Mouse (Mus musculus) MEL (cell line): ENCODE measurements around the gene Csnk1g2. TPM values are rescaled to one million over a fixed set of nuclear protein-coding genes. Genes with fewer than 3 reads are reported as not detected.

Experiments used
- DNase-seq: peaks from one replicate; pipeline ENCODE4 v3.0.0; 2011; ENCODE audit warnings: low read depth, low spot score
- H3K27ac ChIP-seq: 2 replicates; pipeline ENCODE4 v1.5.1; 2012; ENCODE audit warnings: low read depth, mild to moderate bottlenecking, control low read depth, low read length, moderate library complexity; ENCODE audit not compliant: control insufficient read depth
- H3K27me3 ChIP-seq, 2 experiments: fragments of 150-350 bp in 1 of 2; sonication (generic) in 1 of 2; 2 replicates each; pipeline ENCODE4 v1.6.1; 2012; ENCODE audit warnings: low read length in 2 of 2, mild to moderate bottlenecking in 2 of 2, improper control_type of control experiment in 1 of 2, moderate library complexity in 1 of 2; ENCODE audit not compliant: insufficient read depth in 2 of 2, control insufficient read depth in 1 of 2
- H3K36me3 ChIP-seq, 2 experiments: 2 replicates each; pipeline ENCODE4 v1.6.1; 2012 to 2014; ENCODE audit warnings: low read length in 2 of 2, improper control_type of control experiment in 1 of 2, inconsistent platforms in 1 of 2, mild to moderate bottlenecking in 1 of 2; ENCODE audit not compliant: insufficient read depth in 2 of 2, control insufficient read depth in 1 of 2
- H3K4me1 ChIP-seq, 2 experiments: fragments of 150-350 bp in 1 of 2; sonication (generic) in 1 of 2; 2 replicates each; pipeline ENCODE4 v1.6.1; 2012; ENCODE audit warnings: low read length in 2 of 2, improper control_type of control experiment in 1 of 2, mild to moderate bottlenecking in 1 of 2; ENCODE audit not compliant: insufficient read depth in 2 of 2, control insufficient read depth in 1 of 2
- H3K4me3 ChIP-seq, 2 experiments: fragments of 150-350 bp in 1 of 2; sonication (generic) in 1 of 2; 2 replicates each; pipeline ENCODE4 v1.5.1; 2012; ENCODE audit warnings: low read depth in 2 of 2, low read length in 2 of 2, mild to moderate bottlenecking in 2 of 2, moderate library complexity in 2 of 2, control low read depth in 1 of 2, improper control_type of control experiment in 1 of 2; ENCODE audit not compliant: control insufficient read depth in 1 of 2, insufficient read depth in 1 of 2
- H3K79me2 ChIP-seq: 2 replicates; pipeline ENCODE4 v1.6.1; 2012; ENCODE audit warnings: mild to moderate bottlenecking, low read length, moderate library complexity; ENCODE audit not compliant: control insufficient read depth, poor library complexity, insufficient read depth
- H3K9ac ChIP-seq: 2 replicates; pipeline ENCODE4 v1.6.1; 2012; ENCODE audit warnings: low read depth, mild to moderate bottlenecking, control low read depth, low read length, moderate library complexity; ENCODE audit not compliant: control insufficient read depth, poor library complexity, severe bottlenecking
- H3K9me3 ChIP-seq: fragments of 150-350 bp; sonication (generic); replicated peaks from 2 replicates; pipeline ENCODE4 v1.6.1; 2012; ENCODE audit warnings: mild to moderate bottlenecking, low read length, improper control_type of control experiment, moderate library complexity; ENCODE audit not compliant: insufficient read depth
- BHLHE40 ChIP-seq: IDR thresholded peaks from 2 replicates; pipeline ENCODE4 v1.6.1; 2012; ENCODE audit warnings: low read depth, mild to moderate bottlenecking, inconsistent platforms, low read length, improper control_type of control experiment, borderline replicate concordance
- CHD1 ChIP-seq: IDR thresholded peaks from 2 replicates; pipeline ENCODE4 v1.6.1; 2012; ENCODE audit warnings: low read depth, mild to moderate bottlenecking, inconsistent platforms, low read length, improper control_type of control experiment
- CHD2 ChIP-seq: IDR thresholded peaks from 2 replicates; pipeline ENCODE4 v1.6.1; 2011; ENCODE audit warnings: low read length, improper control_type of control experiment
- CTCF ChIP-seq, 3 experiments: IDR thresholded peaks in 2 of 3; conservative IDR thresholded peaks in 1 of 3; 2 replicates each; pipeline ENCODE4 v1.5.1; 2011 to 2012; ENCODE audit warnings: low read length in 3 of 3, low read depth in 2 of 3, mild to moderate bottlenecking in 2 of 3, improper control_type of control experiment in 1 of 3, inconsistent platforms in 1 of 3, mixed read lengths in 1 of 3, moderate library complexity in 1 of 3; ENCODE audit not compliant: control insufficient read depth in 1 of 3, insufficient read depth in 1 of 3, poor library complexity in 1 of 3, severe bottlenecking in 1 of 3
- E2F4 ChIP-seq: IDR thresholded peaks from 2 replicates; pipeline ENCODE4 v1.6.1; 2011; ENCODE audit warnings: low read depth, low read length, improper control_type of control experiment, borderline replicate concordance
- EP300 ChIP-seq, 2 experiments: IDR thresholded peaks; 2 replicates each; pipeline ENCODE4 v1.6.1; 2011; ENCODE audit warnings: improper control_type of control experiment in 2 of 2, low read length in 2 of 2, low read depth in 1 of 2, mild to moderate bottlenecking in 1 of 2
- ETS1 ChIP-seq: IDR thresholded peaks from 2 replicates; pipeline ENCODE4 v1.6.1; 2012; ENCODE audit warnings: low read depth, mild to moderate bottlenecking, inconsistent platforms, low read length, improper control_type of control experiment, moderate library complexity
- GABPA ChIP-seq: IDR thresholded peaks from 2 replicates; pipeline ENCODE4 v1.6.1; 2012; ENCODE audit warnings: low read depth, mild to moderate bottlenecking, inconsistent platforms, low read length, improper control_type of control experiment, moderate library complexity
- GATA1 ChIP-seq: IDR thresholded peaks from 2 replicates; pipeline ENCODE4 v1.6.1; 2011; ENCODE audit warnings: low read depth, low read length, improper control_type of control experiment
- MAX ChIP-seq: IDR thresholded peaks from 2 replicates; pipeline ENCODE4 v1.6.1; 2011; ENCODE audit warnings: low read length, improper control_type of control experiment
- MYB ChIP-seq: IDR thresholded peaks from 2 replicates; pipeline ENCODE4 v1.6.1; 2011; ENCODE audit warnings: mild to moderate bottlenecking, low read depth, low read length, improper control_type of control experiment
- NELFE ChIP-seq: IDR thresholded peaks from 2 replicates; pipeline ENCODE4 v1.6.1; 2011; ENCODE audit warnings: low read depth, low read length, improper control_type of control experiment
- POLR2A ChIP-seq, 2 experiments: IDR thresholded peaks; 2 replicates each; pipeline ENCODE4 v1.6.1; 2011 to 2012; ENCODE audit warnings: low read length in 2 of 2, mild to moderate bottlenecking in 2 of 2, control low read depth in 1 of 2, improper control_type of control experiment in 1 of 2, low read depth in 1 of 2, moderate library complexity in 1 of 2; ENCODE audit not compliant: control insufficient read depth in 1 of 2, insufficient read depth in 1 of 2, poor library complexity in 1 of 2
- RAD21 ChIP-seq: IDR thresholded peaks from 2 replicates; pipeline ENCODE4 v1.6.1; 2011; ENCODE audit warnings: mild to moderate bottlenecking, low read depth, low read length, improper control_type of control experiment
- SMC3 ChIP-seq: IDR thresholded peaks from 2 replicates; pipeline ENCODE4 v1.6.1; 2011; ENCODE audit warnings: low read depth, low read length, improper control_type of control experiment
- TAL1 ChIP-seq: IDR thresholded peaks from 2 replicates; pipeline ENCODE4 v1.6.1; 2012; ENCODE audit warnings: mild to moderate bottlenecking, inconsistent platforms, low read length, moderate library complexity, mixed read lengths
- TBP ChIP-seq: IDR thresholded peaks from 2 replicates; pipeline ENCODE4 v1.8.0; 2011; ENCODE audit warnings: low read depth, low read length, improper control_type of control experiment
- TCF12 ChIP-seq: IDR thresholded peaks from 2 replicates; pipeline ENCODE4 v1.6.1; 2014; ENCODE audit warnings: low read depth, mild to moderate bottlenecking, inconsistent platforms, low read length, improper control_type of control experiment, moderate library complexity
- UBTF ChIP-seq: IDR thresholded peaks from 2 replicates; pipeline ENCODE4 v1.6.1; 2012; ENCODE audit warnings: low read depth, mild to moderate bottlenecking, inconsistent platforms, low read length, improper control_type of control experiment, moderate library complexity, borderline replicate concordance; ENCODE audit not compliant: insufficient read depth
- USF1 ChIP-seq: IDR thresholded peaks from 2 replicates; pipeline ENCODE4 v1.6.1; 2014; ENCODE audit warnings: low read depth, mild to moderate bottlenecking, inconsistent platforms, low read length, improper control_type of control experiment, moderate library complexity
- USF2 ChIP-seq, 2 experiments: IDR thresholded peaks; 2 replicates each; pipeline ENCODE4 v1.6.1; 2011 to 2012; ENCODE audit warnings: improper control_type of control experiment in 2 of 2, low read length in 2 of 2, borderline replicate concordance in 1 of 2, inconsistent platforms in 1 of 2, low read depth in 1 of 2, mild to moderate bottlenecking in 1 of 2; ENCODE audit not compliant: insufficient read depth in 1 of 2
- polyA plus RNA-seq, 2 experiments: library from polyadenylated mRNA; stranded (reverse) in 1 of 2; unstranded in 1 of 2; fragments of >175 nt in 1 of 2; fragments of >200 nt in 1 of 2; gene quantifications; 2 replicates each; pipeline versions ENCODE4 v1.2.1 to v1.2.4; 2012; ENCODE audit warnings: low replicate concordance in 2 of 2, low read depth in 1 of 2; ENCODE audit not compliant: insufficient read length in 2 of 2, insufficient read depth in 1 of 2, missing spikeins in 1 of 2
- total RNA-seq: library from RNA; depleted of rRNA; stranded (reverse); fragments of 300-350 nt; gene quantifications from 2 replicates; pipeline ENCODE4 v1.2.3, GENCODE M21; 2012

Gene Csnk1g2
- total and polyA plus RNA-seq, 3 experiments: 132 to 231 TPM; not detected in 1

- H3K9me3 ChIP-seq: no peaks in the 10 kb centered on the region
- no peaks in the 10 kb centered on the region for H3K27me3 ChIP-seq
- H3K4me3 ChIP-seq: no peak overlapping the region
- H3K36me3 ChIP-seq: peaks cover 0 to 2% of the 10 kb centered on the region in 2 experiments; a peak in 1 of 4 replicates
- no peak for DNase-seq
- TF ChIP-seq SMC3: no peak
- no peak for TF ChIP-seq CHD1
- TF ChIP-seq TBP: no peak
- TF ChIP-seq GABPA: no peak
- TF ChIP-seq UBTF: no peak
- TF ChIP-seq ETS1: no peak
- H3K27ac ChIP-seq: no peak overlapping the region
- no peak overlapping the region for H3K9ac ChIP-seq
- peaks cover 0 to 18% of the 10 kb centered on the region in 2 experiments; a peak in 2 of 4 replicates for H3K4me1 ChIP-seq
- H3K79me2 ChIP-seq: peaks cover 57% of the 10 kb centered on the region
Measured at GRCm38 (mm10) chr10:80625764-80626163, 3.1 kb downstream of the Csnk1g2 start.

- Histone ChIP-seq H3K4me3 (no peak overlapping the region), H3K27ac (no peak overlapping the region), H3K9ac (no peak overlapping the region), H3K27me3 (no peaks in the 10 kb centered on the region), H3K9me3 (no peaks in the 10 kb centered on the region)
- DNase-seq: no peak
- TF ChIP-seq CTCF (IDR thresholded peaks at IDR 0.05 in 2 of 3, conservative IDR thresholded peaks at IDR 0.05 in 1 of 3; ENCODE audit: control insufficient read depth in 1 of 3, insufficient read depth in 1 of 3, low read depth in 2 of 3, low read length in 3 of 3, poor library complexity in 1 of 3, severe bottlenecking in 1 of 3) (no peak), CHD2 (no peak), RAD21 (no peak), TCF12 (no peak), USF2 (IDR thresholded peaks at IDR 0.05; ENCODE audit: borderline replicate concordance in 1 of 2, insufficient read depth in 1 of 2, low read depth in 1 of 2, low read length in 2 of 2) (no peak), NELFE (no peak), CHD1 (no peak), GATA1 (no peak), ETS1 (no peak), GABPA (no peak), USF1 (no peak), MAX (no peak), E2F4 (no peak), POLR2A (IDR thresholded peaks at IDR 0.05; ENCODE audit: control insufficient read depth in 1 of 2, insufficient read depth in 1 of 2, low read depth in 1 of 2, low read length in 2 of 2, poor library complexity in 1 of 2) (no peak), MYB (no peak), TAL1 (no peak), EP300 (IDR thresholded peaks at IDR 0.05; ENCODE audit: low read depth in 1 of 2, low read length in 2 of 2) (no peak), BHLHE40 (no peak)
- TF ChIP-seq, all 39 proteins: peak for 0
- Histone ChIP-seq H3K79me2 (peaks cover 56% of the 10 kb centered on the region), H3K36me3 (peaks cover 0 to 2% of the 10 kb centered on the region in 2 experiments; a peak in 1 of 4 replicates), H3K4me1 (peaks cover 0 to 13% of the 10 kb centered on the region in 2 experiments; a peak in 2 of 4 replicates)
Measured at GRCm38 (mm10) chr10:80627685-80628084, 5.0 kb downstream of the Csnk1g2 start.
